Comparison of ENCODE assay signal across 8 mouse cellular contexts in the genomic region with DNA sequence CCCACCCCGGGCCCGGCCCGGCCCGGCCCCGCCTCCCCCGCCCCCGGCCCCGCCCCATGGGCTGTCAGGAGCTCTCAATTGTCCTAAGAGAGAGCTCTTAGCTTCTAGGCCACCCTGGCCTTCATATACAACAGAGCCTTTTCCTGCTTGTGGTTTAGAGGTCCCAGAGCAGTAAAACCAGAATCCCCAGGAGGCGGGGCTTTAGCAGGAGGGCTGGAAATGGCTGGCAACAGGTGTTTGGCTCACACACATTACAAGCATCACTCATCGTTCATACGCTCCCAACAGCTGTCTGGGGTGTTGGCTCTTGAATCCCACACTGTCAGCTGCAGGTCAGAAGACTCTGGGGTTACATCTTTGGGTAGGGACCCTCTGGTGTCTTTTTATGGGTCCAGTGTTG. TPM values are rescaled to one million over a fixed set of nuclear protein-coding genes. Genes with fewer than 3 reads are reported as not detected.
A peak's percentile ranks its signal among the peaks of the same experiment; 100 is the strongest.
DNase-seq lines count a peak whose midpoint lies in the region; ATAC-seq lines count a peak whose summit lies in the region.

No protein-coding gene starts in this region.

- H3K9me3 ChIP-seq in megakaryocyte, embryonic 14.5 days, result no peaks in the 10 kb centered on the region
- H3K9me3 ChIP-seq in forebrain, embryonic 13.5 days (replicated peaks), result no peaks in the 10 kb centered on the region
- no peaks in the 10 kb centered on the region for H3K9me3 ChIP-seq in liver, embryonic 13.5 days (replicated peaks)

- H3K36me3 ChIP-seq in megakaryocyte, embryonic 14.5 days (replicated peaks; ENCODE audit: low read length), result no peaks in the 10 kb centered on the region
- H3K36me3 ChIP-seq in forebrain, embryonic 13.5 days (ENCODE audit: poor library complexity, severe bottlenecking), result no peaks in the 10 kb centered on the region
- no peaks in the 10 kb centered on the region for H3K36me3 ChIP-seq in liver, embryonic 13.5 days

- peak overlapping the region; percentile 22; the same call in 1 of the 2 replicates for H3K4me2 ChIP-seq in forebrain, embryonic 13.5 days
- H3K4me2 ChIP-seq in liver, embryonic 13.5 days, result 0 out of 2 replicates have a peak overlapping the region, but pooled peaks have one; percentile 5

- ATAC-seq in megakaryocyte, adult 5-6 weeks (ENCODE audit: poor library complexity, severe bottlenecking), result no peak
- 0 out of 2 replicates have a peak, but pooled peaks have one; percentile 33 for ATAC-seq in forebrain, embryonic 13.5 days
- ATAC-seq in liver, embryonic 13.5 days (ENCODE audit: low read depth), result 0 out of 2 replicates have a peak, but pooled peaks have one; percentile 18

- H3K9ac ChIP-seq in forebrain, embryonic 13.5 days, result no peak overlapping the region
- H3K9ac ChIP-seq in liver, embryonic 13.5 days, result no peak overlapping the region

- peak overlapping the region; percentile 53 for H3K4me3 ChIP-seq in megakaryocyte, embryonic 14.5 days (replicated peaks)
- no peak overlapping the region for H3K4me3 ChIP-seq in forebrain, embryonic 13.5 days
- no peak overlapping the region for H3K4me3 ChIP-seq in liver, embryonic 13.5 days (replicated peaks)

- DNase-seq in liver, embryonic 13.5 days, result no peak
- peak; percentile 70 for DNase-seq in thymus, postnatal 14 days
- DNase-seq in left cerebral cortex, postnatal 10 days (ENCODE audit: extremely low spot score in 1 of 2, low spot score in 2 of 2), result no peak
- DNase-seq in spleen, postnatal 10 days (ENCODE audit: low spot score in 2 of 2), result no peak
- no peak for DNase-seq in left cerebral cortex, postnatal 36 days (ENCODE audit: low spot score in 2 of 2)

- 17% methylated on average over 7 of the region's 11 CpGs for WGBS in forebrain, embryonic 13.5 days
- WGBS in liver, embryonic 13.5 days (ENCODE audit: insufficient replicate concordance), result 9% methylated on average over 10 of the region's 11 CpGs

- H3K4me1 ChIP-seq in megakaryocyte, embryonic 14.5 days, result peaks cover 24% of the 10 kb centered on the region
- H3K4me1 ChIP-seq in forebrain, embryonic 13.5 days, result peaks cover 7% of the 10 kb centered on the region
- H3K4me1 ChIP-seq in liver, embryonic 13.5 days (replicated peaks), result peaks cover 16% of the 10 kb centered on the region

- H3K27me3 ChIP-seq in megakaryocyte, embryonic 14.5 days (replicated peaks), result peaks cover 8% of the 10 kb centered on the region
- H3K27me3 ChIP-seq in forebrain, embryonic 13.5 days, result no peaks in the 10 kb centered on the region
- 0 out of 2 replicates have a peak, but pooled peaks cover 6% of the 10 kb centered on the region for H3K27me3 ChIP-seq in liver, embryonic 13.5 days

- H3K27ac ChIP-seq in forebrain, embryonic 13.5 days, result no peak overlapping the region
- no peak overlapping the region for H3K27ac ChIP-seq in liver, embryonic 13.5 days

- intact Hi-C loops in left cerebral cortex, postnatal 10 days (cut with DNase I), result no loop called here
- intact Hi-C loops in left cerebral cortex, postnatal 36 days (cut with DNase I), result no loop called here

RNA-seq across cellular contexts. Expression of a gene that starts 7.2 kb away (rescaled TPM):
- 5.0 and 6.5 TPM in 2 replicates for polyA plus RNA-seq in megakaryocyte, embryonic 14.5 days (2012; ENCODE audit: insufficient read depth, low replicate concordance)
- 87.2 and 91.7 TPM in 2 replicates for total RNA-seq in megakaryocyte, adult 5-6 weeks (2015)
- total RNA-seq in megakaryocyte, adult 5-6 weeks (2017), result 17.7 and 18.7 TPM in 2 replicates
- polyA plus RNA-seq in forebrain, embryonic 13.5 days (2015; fragmentation: Nextera tagmentation; extraction: Ambion mirVana), result 142 and 155 TPM in 2 replicates
- polyA plus RNA-seq in liver, embryonic 13.5 days (2015; fragmentation: Nextera tagmentation; extraction: Ambion mirVana), result 7.8 and 9.8 TPM in 2 replicates
- total RNA-seq in left cerebral cortex, postnatal 10 days (2021), result 10 to 100 TPM; 76.3 to 90.5 TPM
- total RNA-seq in left cerebral cortex, postnatal 36 days (2021), result 10 to 100 TPM; 49.9 to 51.8 TPM

RNA-seq across cellular contexts. Expression of a gene that starts 52.5 kb away (rescaled TPM):
- polyA plus RNA-seq in megakaryocyte, embryonic 14.5 days (2012; ENCODE audit: insufficient read depth, low replicate concordance), result 31.8 and 32.1 TPM in 2 replicates
- 42.5 and 45.0 TPM in 2 replicates for total RNA-seq in megakaryocyte, adult 5-6 weeks (2015)
- 15.2 and 22.8 TPM in 2 replicates for total RNA-seq in megakaryocyte, adult 5-6 weeks (2017)
- polyA plus RNA-seq in forebrain, embryonic 13.5 days (2015; fragmentation: Nextera tagmentation; extraction: Ambion mirVana), result 221 and 227 TPM in 2 replicates
- polyA plus RNA-seq in liver, embryonic 13.5 days (2015; fragmentation: Nextera tagmentation; extraction: Ambion mirVana), result 101 and 103 TPM in 2 replicates
- 100 to 1,000 TPM; 124 to 130 TPM for total RNA-seq in left cerebral cortex, postnatal 10 days (2021)
- total RNA-seq in left cerebral cortex, postnatal 36 days (2021), result 100 to 1,000 TPM; 120 to 139 TPM

RNA-seq across cellular contexts. Expression of a gene that starts 54.2 kb away (rescaled TPM):
- polyA plus RNA-seq in megakaryocyte, embryonic 14.5 days (2012; ENCODE audit: insufficient read depth, low replicate concordance), result 2.4 and 4.9 TPM in 2 replicates
- 38.6 and 42.3 TPM in 2 replicates for total RNA-seq in megakaryocyte, adult 5-6 weeks (2015)
- 43.4 and 56.1 TPM in 2 replicates for total RNA-seq in megakaryocyte, adult 5-6 weeks (2017)
- 75.8 and 78.5 TPM in 2 replicates for polyA plus RNA-seq in forebrain, embryonic 13.5 days (2015; fragmentation: Nextera tagmentation; extraction: Ambion mirVana)
- 54.8 and 65.0 TPM in 2 replicates for polyA plus RNA-seq in liver, embryonic 13.5 days (2015; fragmentation: Nextera tagmentation; extraction: Ambion mirVana)
- 10 to 100 TPM; 35.0 to 35.2 TPM for total RNA-seq in left cerebral cortex, postnatal 10 days (2021)
- total RNA-seq in left cerebral cortex, postnatal 36 days (2021), result 10 to 100 TPM; 31.4 to 32.9 TPM

RNA-seq across cellular contexts. Expression of a gene that starts 55.3 kb away (rescaled TPM):
- 5.1 and 14.8 TPM in 2 replicates for polyA plus RNA-seq in megakaryocyte, embryonic 14.5 days (2012; ENCODE audit: insufficient read depth, low replicate concordance)
- total RNA-seq in megakaryocyte, adult 5-6 weeks (2015), result 46.7 and 49.8 TPM in 2 replicates
- total RNA-seq in megakaryocyte, adult 5-6 weeks (2017), result 53.6 and 55.4 TPM in 2 replicates
- 15.1 and 18.1 TPM in 2 replicates for polyA plus RNA-seq in forebrain, embryonic 13.5 days (2015; fragmentation: Nextera tagmentation; extraction: Ambion mirVana)
- polyA plus RNA-seq in liver, embryonic 13.5 days (2015; fragmentation: Nextera tagmentation; extraction: Ambion mirVana), result 8.3 and 11.2 TPM in 2 replicates
- 10 to 100 TPM; 32.1 to 34.7 TPM for total RNA-seq in left cerebral cortex, postnatal 10 days (2021)
- total RNA-seq in left cerebral cortex, postnatal 36 days (2021), result 10 to 100 TPM; 29.7 to 30.3 TPM
